Mouse (Mus musculus) fibroblast of lung, adult 2 months (primary cell): ENCODE measurements at regions not wholly inside any gene's neighbourhood (a gene's known extent, or its start where the extent isn't known, plus 50 kb on each side); places are given as distances from the start of the nearest gene placed in this dataset.
"Not testable (repeated sequence)": the region's sequence is repeated elsewhere in the genome, so short reads cannot be mapped to it uniquely, and the experiment has no call there.

Experiments used
- DNase-seq: peaks from one replicate; pipeline ENCODE4 v3.0.0-alpha.2; 2011; ENCODE audit warnings: low read depth

DNA sequence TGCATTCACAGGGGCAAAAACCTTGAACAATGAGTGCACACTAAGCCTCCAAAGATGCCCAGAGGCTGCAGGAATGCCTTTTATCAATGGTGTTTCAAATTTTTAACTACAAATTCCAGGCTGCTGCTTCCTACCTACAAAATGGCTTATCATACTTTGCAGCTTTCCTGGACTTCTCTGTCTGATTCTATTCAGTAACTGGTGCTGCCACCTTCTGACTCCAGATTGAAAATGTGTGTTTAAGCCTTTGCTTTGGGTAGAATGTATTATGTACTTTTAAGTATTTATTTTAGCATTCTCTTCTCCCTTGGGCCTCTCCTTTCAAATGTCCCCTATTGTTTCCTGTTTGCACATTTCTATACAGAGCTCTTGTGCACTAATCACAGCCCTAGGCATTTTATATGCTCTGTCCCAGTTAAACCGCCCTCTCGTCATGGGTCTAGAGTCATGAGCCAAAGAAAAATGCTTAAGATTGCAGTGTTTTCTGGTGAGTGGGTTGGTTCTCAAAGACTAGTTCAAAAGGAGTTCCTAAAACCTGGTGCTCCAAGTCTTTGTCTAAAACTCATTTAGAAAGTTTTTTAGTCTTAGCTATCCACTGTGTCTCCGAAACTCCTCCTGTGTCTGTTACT, 472.3 kb upstream of the Dpp10 start:
- peak; percentile 5 for DNase-seq

DNA sequence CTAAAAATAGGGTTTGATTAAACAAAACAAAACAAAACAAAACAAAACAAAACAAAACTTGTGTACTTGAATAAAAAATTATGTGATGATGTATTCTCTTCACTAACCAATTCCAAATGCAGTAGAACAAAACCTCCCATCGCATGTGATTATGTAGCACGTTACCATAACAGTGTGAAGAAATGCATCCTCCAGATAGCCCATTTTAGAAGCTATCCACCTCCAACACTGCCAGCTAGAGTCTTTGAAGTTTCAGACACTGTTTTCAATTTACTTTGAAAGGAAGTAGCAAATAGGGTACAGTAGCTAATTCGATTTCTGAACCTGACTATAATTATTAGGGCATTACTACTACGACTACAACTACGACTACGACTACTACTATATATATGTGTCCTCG, 465.1 kb upstream of the Dpp10 start:
- DNase-seq: no peak

DNA sequence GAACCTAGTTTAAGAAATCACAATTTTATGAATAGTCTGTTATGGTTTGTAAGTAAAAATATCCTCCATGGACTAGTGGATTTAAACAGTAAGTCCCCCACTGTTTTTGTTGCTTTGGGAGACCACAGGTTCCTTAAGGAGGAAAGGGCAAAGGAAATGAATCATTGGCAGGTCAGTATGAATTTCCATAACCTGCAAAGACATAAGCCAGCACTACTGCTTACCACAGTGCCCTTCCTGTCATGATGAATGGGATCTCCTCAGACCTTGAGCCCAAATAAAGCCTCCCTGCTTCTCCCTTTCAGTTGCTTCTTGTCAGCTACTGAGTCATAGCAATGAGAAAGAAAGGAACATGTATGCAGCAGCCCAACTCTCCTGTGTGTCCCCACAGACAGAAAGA, 443.1 kb upstream of the Dpp10 start:
- no peak for DNase-seq

DNA sequence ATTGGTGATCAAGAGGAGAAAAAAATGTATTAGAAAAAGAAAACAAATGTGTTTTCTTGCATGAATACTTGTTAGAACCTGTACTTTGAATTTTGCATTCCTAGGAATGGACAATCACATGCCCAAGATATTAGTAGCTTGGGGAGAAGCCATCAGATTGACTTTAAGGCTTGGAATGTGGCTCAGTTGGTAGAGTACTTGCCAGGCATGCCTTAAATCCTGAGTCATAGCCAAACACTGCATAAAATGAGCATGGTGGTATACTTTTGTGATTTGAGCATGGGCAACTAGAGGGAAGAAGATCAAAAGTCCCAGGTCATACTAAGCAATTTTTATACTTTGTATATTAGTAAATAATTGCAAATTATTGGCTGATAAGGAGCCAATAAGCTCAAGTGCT, 442.6 kb upstream of the Dpp10 start:
- DNase-seq: no peak

DNA sequence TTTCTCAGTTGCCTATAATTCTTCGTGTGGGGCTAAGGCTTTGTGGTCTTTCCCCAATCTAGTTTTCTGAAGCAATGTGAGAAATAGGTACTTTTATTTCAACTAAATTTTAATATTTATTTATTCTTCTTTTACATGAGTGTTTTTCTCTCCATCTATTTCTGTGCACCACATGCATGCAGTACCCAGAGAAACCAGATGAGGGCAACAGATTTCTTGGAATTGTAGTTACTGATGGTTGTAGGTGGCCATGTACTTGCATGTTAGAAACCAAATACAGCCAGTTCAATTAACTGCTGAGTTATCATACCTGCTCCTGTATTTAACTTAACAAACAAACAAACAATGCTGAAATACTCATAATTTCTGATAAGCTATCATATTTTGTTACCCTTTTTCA, 404.8 kb upstream of the Dpp10 start:
- peak; percentile 9 for DNase-seq

DNA sequence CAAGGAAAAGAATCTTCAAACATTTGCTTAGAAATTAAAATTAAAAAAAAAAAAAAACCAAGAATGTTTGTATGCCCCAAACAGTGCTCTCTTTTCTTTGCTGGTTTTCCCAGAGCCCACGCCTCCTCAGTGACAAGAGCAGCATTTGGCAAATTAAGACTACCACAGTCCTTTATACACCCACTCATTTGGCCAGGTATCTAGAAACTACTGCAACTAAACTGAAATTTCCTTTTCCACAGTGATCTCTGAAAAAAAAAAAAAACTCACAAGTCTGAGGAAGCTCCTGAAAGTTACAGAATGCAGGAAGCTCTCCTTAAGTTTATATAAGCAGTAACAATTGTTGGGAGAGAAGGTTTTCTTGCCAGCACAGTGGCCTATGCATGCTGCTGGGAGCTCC, 394.2 kb upstream of the Dpp10 start:
- DNase-seq: no peak

DNA sequence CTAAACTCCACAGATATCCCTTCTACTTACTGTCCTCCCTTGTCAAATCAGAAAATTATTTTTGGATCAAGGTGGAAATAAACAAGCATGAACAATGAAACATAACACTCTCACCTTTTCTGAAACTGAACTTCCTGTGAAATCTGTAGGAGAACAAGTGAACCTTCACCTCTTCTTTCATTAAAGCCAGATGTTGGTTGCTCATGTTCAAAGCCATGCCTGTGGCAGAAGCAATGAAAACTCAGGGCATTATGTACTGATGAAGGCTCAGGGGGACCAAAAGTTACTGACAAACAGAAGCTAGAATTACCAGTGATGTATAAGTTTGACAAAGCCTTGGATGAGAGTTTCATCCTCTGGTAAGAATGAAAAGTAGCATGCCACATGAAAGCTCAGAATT, 390.5 kb upstream of the Dpp10 start:
- DNase-seq: no peak

DNA sequence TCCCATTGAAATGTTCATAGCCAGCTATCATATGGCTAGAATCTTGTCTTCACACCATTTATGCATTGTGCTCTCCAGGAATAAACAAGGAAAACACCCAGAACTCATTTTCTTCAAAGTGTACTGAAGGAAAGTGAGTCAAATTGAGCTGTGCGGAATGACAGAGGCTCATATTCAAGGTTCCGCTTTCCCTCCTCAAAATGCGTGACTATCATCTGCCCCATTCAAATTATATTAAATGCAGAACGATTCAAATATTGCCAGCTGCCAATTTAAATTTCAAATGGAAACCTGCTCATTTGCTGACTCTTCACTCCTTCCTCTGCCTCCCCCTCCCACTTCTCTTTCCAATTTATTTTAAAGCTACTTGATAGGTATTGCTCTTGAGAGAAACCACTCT, 384.2 kb upstream of the Dpp10 start:
- DNase-seq: no peak

DNA sequence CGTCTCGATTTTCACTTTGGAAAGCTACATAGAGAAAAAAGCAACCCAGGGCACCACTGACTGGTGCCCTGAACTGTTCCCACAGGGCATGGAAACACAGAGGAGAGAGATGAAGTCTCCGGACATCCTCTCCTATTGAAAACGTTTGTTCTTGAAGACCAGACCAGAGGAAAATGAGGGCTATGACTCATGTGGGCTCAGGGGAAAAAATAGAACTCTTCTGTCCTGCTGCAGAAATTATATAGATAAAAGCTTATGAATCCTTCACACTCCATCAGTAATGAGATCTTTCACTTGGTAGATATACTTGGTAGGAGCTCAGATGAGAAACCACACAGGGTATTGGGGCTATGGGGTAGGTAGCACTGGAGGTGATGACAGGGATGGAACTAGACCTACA, 371.4 kb upstream of the Dpp10 start:
- no peak for DNase-seq

DNA sequence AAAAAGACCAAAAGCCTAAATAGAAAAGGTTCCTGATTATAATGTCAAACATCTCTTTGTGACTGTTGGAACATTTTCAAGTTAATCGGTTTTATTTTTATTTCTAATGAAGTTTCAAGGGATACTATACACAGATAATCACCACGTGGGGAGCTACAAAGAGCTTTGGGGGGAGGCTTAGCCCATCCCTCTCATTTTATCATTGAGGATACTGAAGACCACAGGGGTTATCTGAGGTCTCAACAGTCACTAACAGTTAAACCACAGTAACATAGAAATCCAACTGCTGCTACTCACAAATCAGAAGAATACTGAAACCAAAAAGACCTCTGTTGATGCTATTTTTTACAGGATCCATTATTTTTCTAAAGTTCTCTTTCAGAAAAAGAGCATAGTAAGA, 364.9 kb upstream of the Dpp10 start:
- DNase-seq: no peak

DNA sequence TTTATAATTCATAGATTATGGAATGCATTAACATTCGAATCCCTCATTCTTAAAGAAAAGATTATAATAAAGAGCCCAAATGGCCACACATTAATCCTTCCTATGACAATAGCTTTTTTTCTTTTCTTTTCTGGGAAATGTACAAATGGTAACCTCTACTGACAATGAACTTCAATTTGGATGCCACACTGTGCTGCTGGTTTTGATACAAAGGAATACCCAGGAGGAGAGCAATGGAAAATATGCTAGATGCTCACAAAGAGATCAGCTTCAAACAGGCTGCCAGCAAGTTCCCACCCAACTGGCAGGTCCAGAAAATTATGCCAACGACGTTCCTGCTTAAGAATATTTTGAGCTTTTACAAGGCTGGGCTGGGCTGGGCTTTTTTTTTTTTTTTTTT, 364.4 kb upstream of the Dpp10 start:
- no peak for DNase-seq

DNA sequence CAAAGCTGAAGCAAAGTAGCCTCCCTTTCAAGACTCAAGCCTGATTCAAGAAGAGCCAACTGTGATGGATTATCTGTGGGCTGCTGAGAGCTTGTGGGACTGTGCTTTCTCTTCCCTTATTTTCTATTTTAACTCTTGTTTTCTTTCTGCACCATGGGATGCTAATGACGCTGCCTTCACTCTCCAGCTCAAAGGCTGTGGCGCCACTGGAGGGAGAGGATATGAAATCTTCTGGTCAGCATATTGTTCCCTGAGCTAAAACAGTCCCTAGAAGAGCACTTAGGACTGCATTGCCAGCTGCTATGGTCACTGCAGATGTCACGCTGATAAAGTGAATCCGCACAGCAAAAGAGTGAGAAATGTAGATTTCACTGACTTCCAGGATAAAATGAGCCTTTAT, 324.2 kb upstream of the Dpp10 start:
- DNase-seq: no peak

DNA sequence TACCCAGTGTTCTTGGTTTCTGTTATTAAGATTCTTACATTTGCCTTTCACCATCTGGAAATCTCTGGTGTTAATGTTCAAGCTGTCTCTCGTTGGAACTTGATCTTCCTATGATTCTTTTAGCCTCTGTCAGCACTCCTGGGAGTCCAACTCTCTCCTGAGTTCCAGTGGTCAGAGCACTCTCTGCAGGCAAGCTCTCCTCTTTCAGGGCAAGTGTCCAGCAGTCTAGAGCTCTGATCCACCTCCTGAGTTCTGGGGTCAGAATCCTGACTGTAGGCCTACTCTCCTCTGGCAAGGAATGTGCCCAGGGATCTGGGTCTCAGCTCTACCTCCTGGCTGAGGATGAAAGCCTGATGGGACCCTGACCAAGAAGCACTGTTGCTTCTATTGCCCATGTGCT, 303.1 kb upstream of the Dpp10 start:
- DNase-seq: not testable (repeated sequence)

DNA sequence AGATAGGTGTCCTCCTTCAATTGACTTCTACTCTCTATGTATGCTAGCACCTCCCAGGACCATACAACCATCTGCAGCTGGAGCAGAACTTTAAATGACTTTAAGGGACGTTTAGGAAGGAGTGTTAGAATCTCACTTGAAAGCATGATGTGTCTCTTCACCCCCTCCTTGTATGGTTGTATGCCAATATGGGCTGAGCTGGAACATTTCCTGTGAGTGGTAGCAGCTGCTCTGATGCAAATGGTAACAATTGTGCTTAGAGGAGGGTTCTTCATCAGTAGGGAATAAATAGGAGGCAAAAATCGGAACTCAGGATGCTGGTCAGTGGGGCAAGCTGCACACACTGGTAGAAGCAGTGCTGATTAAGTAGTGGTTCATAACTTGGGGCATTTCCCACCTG, 294.1 kb upstream of the Dpp10 start:
- no peak for DNase-seq

DNA sequence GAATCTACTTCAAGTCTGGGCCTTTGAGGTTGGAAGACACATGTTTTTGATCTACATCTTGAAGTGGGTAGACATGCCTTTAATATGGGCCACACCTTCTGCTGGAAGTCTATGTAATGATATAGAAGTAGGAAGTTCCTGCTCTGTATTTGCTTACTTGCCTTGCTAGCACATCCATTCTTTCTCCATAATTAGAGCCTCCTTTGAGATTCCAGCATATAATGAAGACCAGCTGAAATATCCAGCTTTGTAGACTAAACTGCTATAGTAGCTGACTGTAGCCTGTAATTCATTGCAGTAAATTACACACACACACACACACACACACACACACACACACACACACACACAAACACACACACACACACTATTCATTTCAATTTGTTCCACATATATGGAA, 293.3 kb upstream of the Dpp10 start:
- DNase-seq: no peak

DNA sequence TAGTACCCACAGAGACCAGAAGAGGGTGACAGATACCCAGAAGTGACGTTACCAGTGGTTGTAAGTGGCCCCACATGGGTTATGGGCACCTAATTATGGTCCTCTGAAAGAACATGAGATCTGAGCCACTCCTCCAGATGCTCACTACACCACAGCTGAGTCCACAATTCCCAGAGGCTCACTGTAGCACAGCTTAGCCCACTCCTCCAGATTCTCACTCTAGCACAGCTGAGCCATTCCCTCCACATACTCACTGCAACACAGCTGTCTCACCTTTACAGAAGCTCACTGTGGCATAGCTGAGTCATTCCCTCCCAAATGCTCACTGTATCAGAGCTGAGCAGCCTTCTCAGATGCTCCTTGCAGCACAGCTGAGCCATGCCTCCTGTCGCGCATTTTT, 286.9 kb upstream of the Dpp10 start:
- DNase-seq: no peak
